Mouse (Mus musculus) limb, embryonic 14.5 days (tissue): ENCODE measurements around the gene Slc8a3. TPM values are rescaled to one million over a fixed set of nuclear protein-coding genes. Genes with fewer than 3 reads are reported as not detected.

Source experiments
- ATAC-seq: fragments of 200-750 bp; cut with Nextera tagmentation; 2 replicates; pipeline ENCODE4 v1.8.0; 2017; ENCODE audit warnings: low read depth, moderate number of reproducible peaks, moderate TSS enrichment; ENCODE audit not compliant: low FRiP score
- DNase-seq: peaks from one replicate; pipeline ENCODE4 v3.0.0-alpha.2; 2015; ENCODE audit warnings: low spot score
- H3K27ac ChIP-seq: fragments of 300-500 bp; sonication (generic); replicated peaks from 2 replicates; pipeline ENCODE4 v1.5.1; 2014; ENCODE audit warnings: low read depth, mild to moderate bottlenecking, low read length, moderate library complexity, mixed read lengths
- H3K27me3 ChIP-seq: fragments of 300-500 bp; sonication (generic); 2 replicates; pipeline ENCODE4 v1.6.1; 2014; ENCODE audit warnings: low read length, mixed read lengths; ENCODE audit not compliant: control insufficient read depth, insufficient read depth
- H3K36me3 ChIP-seq: fragments of 300-500 bp; sonication (generic); 2 replicates; pipeline ENCODE4 v1.6.1; 2014; ENCODE audit warnings: mild to moderate bottlenecking, low read length, moderate library complexity, mixed read lengths; ENCODE audit not compliant: control insufficient read depth, insufficient read depth
- H3K4me1 ChIP-seq: fragments of 300-500 bp; sonication (generic); 2 replicates; pipeline ENCODE4 v1.6.1; 2014; ENCODE audit warnings: antibody characterized with exemption, low read length, mixed read lengths; ENCODE audit not compliant: control insufficient read depth, insufficient read depth
- H3K4me2 ChIP-seq: fragments of 300-500 bp; sonication (generic); replicated peaks from 2 replicates; pipeline ENCODE4 v1.6.1; 2014; ENCODE audit warnings: low read depth, mild to moderate bottlenecking, low read length, moderate library complexity; ENCODE audit not compliant: severe bottlenecking
- H3K4me3 ChIP-seq: fragments of 300-500 bp; sonication (generic); replicated peaks from 2 replicates; pipeline ENCODE4 v1.5.1; 2014; ENCODE audit warnings: low read length
- H3K9ac ChIP-seq: fragments of 300-500 bp; sonication (generic); 2 replicates; pipeline ENCODE4 v1.6.1; 2014; ENCODE audit warnings: mild to moderate bottlenecking, low read depth, low read length, moderate library complexity; ENCODE audit not compliant: severe bottlenecking
- H3K9me3 ChIP-seq: fragments of 300-500 bp; sonication (generic); 2 replicates; pipeline ENCODE4 v1.6.1; 2016; ENCODE audit warnings: low read length; ENCODE audit not compliant: control insufficient read depth
- POLR2A ChIP-seq: fragments of 200-500 bp; IDR thresholded peaks from 2 replicates; pipeline ENCODE4 v1.8.0; 2012; ENCODE audit warnings: inconsistent platforms, mild to moderate bottlenecking, moderate library complexity, borderline replicate concordance; ENCODE audit not compliant: insufficient read depth, insufficient read length; ENCODE audit errors: extremely low read depth
- WGBS: fragments of 180-500 bp; shearing (Covaris S2); extraction: QIAGEN DNeasy Blood & Tissue Kit; methylation state at CpG from one replicate; pipeline ENCODE4 v1.1.7; 2014; 5-methylcytosine and 5-hydroxymethylcytosine counted together
- polyA plus RNA-seq, 2 experiments: library from polyadenylated mRNA; depleted of rRNA in 1 of 2; stranded (reverse) in 1 of 2; unstranded in 1 of 2; fragments of >200 nt; fragmentation: Nextera tagmentation in 1 of 2; extraction: Ambion mirVana in 1 of 2; gene quantifications; 2 replicates each; pipeline versions ENCODE4 v1.2.1 to v1.2.3; 2012 to 2014

Slc8a3 gene
- polyA plus RNA-seq, 2 experiments, result 2.5 to 4.2 TPM

GRCm38 (mm10) chr12:81237158-81237557 lies 95.8 kb downstream of the Slc8a3 start:
- no peak for TF ChIP-seq POLR2A

GRCm38 (mm10) chr12:81235456-81236330 lies 97.3 kb downstream of the Slc8a3 start:
- H3K9ac ChIP-seq, result no peak overlapping the region
- no peak overlapping the region for H3K27ac ChIP-seq
- H3K27me3 ChIP-seq, result no peaks in the 10 kb centered on the region
- no peaks in the 10 kb centered on the region for H3K9me3 ChIP-seq
- ATAC-seq, result no peak
- no peak overlapping the region for H3K4me2 ChIP-seq
- no peak for DNase-seq
- no peaks in the 10 kb centered on the region for H3K4me1 ChIP-seq
- WGBS, result 84% methylated on average over 10 of the region's 10 CpGs
- H3K4me3 ChIP-seq, result no peak overlapping the region
- TF ChIP-seq POLR2A, result no peak
- H3K36me3 ChIP-seq, result no peaks in the 10 kb centered on the region

More at GRCm38 (mm10) chr12:81237158-81237557, 95.8 kb downstream of the Slc8a3 start:
- ATAC-seq, result no peak
- Histone ChIP-seq H3K4me1 (no peaks in the 10 kb centered on the region), H3K9me3 (no peaks in the 10 kb centered on the region), H3K4me2 (no peak overlapping the region), H3K9ac (no peak overlapping the region), H3K4me3 (no peak overlapping the region), H3K27ac (no peak overlapping the region), H3K36me3 (no peaks in the 10 kb centered on the region), H3K27me3 (no peaks in the 10 kb centered on the region)
- DNase-seq, result no peak
- 90% methylated on average over 1 of the region's 1 CpGs for WGBS

GRCm38 (mm10) chr12:81233746-81234380 lies 99.1 kb downstream of the Slc8a3 start:
- DNase-seq, result no peak
- ATAC-seq, result no peak

GRCm38 (mm10) chr12:81227767-81228460 lies 105.1 kb downstream of the Slc8a3 start:
- no peak overlapping the region for H3K27ac ChIP-seq
- TF ChIP-seq POLR2A, result no peak
- H3K36me3 ChIP-seq, result no peaks in the 10 kb centered on the region
- no peak overlapping the region for H3K4me2 ChIP-seq
- DNase-seq (peak; percentile 18), ATAC-seq (no peak)
- H3K4me3 ChIP-seq, result no peak overlapping the region
- H3K4me1 ChIP-seq, result no peaks in the 10 kb centered on the region
- no peaks in the 10 kb centered on the region for H3K27me3 ChIP-seq
- no peaks in the 10 kb centered on the region for H3K9me3 ChIP-seq
- H3K9ac ChIP-seq, result no peak overlapping the region
- 63% methylated on average over 5 of the region's 5 CpGs for WGBS

More at GRCm38 (mm10) chr12:81233746-81234380, 99.1 kb downstream of the Slc8a3 start:
- 86% methylated on average over 1 of the region's 1 CpGs for WGBS
- no peak overlapping the region for H3K4me2 ChIP-seq
- TF ChIP-seq POLR2A, result no peak
- no peaks in the 10 kb centered on the region for H3K27me3 ChIP-seq
- no peak overlapping the region for H3K27ac ChIP-seq
- H3K4me3 ChIP-seq, result no peak overlapping the region
- no peaks in the 10 kb centered on the region for H3K4me1 ChIP-seq
- no peaks in the 10 kb centered on the region for H3K9me3 ChIP-seq
- no peak overlapping the region for H3K9ac ChIP-seq
- no peaks in the 10 kb centered on the region for H3K36me3 ChIP-seq

GRCm38 (mm10) chr12:81226590-81226989 lies 106.4 kb downstream of the Slc8a3 start:
- Histone ChIP-seq H3K36me3 (no peaks in the 10 kb centered on the region), H3K9me3 (no peaks in the 10 kb centered on the region), H3K9ac (no peak overlapping the region), H3K4me3 (no peak overlapping the region), H3K27ac (no peak overlapping the region), H3K4me1 (no peaks in the 10 kb centered on the region), H3K27me3 (no peaks in the 10 kb centered on the region), H3K4me2 (no peak overlapping the region)
- 71% methylated on average over 3 of the region's 3 CpGs for WGBS
- TF ChIP-seq POLR2A, result no peak
- DNase-seq (no peak), ATAC-seq (no peak)
